Mouse (Mus musculus): ENCODE measurements around the gene Whamm. TPM values are rescaled to one million over a fixed set of nuclear protein-coding genes. Genes with fewer than 3 reads are reported as not detected.

Gene Whamm
- 19.1 and 21.6 TPM in 2 replicates for polyA plus RNA-seq (2012; rRNA removed)

DNA sequence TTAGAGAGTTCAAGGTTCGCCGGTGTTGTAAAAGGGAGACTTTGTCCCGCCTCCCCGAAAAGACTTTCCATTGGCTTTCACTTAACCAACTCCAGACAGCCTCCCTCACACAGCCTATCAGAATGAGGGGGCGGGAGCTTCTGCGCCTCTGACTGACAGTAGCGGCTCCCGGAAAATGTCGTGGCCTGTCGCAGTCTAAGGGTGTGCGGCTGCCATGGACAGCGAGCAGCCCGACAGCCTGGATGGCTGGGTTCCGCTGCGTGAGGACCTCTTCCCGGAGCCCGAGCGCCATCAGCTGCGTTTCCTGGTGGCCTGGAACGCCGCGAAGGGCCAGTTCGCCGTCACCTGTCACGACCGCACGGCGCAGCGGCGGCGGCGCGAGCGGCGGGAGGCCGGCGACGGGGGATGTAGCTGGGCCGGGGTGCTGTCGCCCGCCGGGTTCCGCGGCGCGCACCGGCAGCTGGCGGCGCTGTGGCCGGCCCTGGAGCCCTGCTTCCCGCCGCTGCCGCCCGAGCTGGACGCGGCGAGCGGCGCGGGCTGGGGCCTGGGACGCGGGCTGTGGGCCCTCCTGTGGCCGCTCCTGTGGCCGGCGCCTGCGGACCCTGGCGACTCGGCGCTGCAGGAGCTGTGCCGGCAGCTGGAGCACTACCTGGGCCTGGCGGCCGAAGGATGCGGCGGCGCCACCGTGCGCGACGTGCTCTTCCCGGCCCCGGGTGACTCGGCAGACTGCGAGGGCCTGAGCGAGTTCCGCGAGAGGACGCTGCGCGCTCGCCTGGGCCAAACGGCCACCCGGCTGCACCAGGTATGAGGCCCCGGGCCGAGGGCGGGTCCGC lies at the start of gene Whamm:
Whamm (plus strand) TSS at position 159 of the 833 bp plus-strand sequence.
- peak; percentile 77 for DNase-seq (ENCODE audit: low read depth)

DNA sequence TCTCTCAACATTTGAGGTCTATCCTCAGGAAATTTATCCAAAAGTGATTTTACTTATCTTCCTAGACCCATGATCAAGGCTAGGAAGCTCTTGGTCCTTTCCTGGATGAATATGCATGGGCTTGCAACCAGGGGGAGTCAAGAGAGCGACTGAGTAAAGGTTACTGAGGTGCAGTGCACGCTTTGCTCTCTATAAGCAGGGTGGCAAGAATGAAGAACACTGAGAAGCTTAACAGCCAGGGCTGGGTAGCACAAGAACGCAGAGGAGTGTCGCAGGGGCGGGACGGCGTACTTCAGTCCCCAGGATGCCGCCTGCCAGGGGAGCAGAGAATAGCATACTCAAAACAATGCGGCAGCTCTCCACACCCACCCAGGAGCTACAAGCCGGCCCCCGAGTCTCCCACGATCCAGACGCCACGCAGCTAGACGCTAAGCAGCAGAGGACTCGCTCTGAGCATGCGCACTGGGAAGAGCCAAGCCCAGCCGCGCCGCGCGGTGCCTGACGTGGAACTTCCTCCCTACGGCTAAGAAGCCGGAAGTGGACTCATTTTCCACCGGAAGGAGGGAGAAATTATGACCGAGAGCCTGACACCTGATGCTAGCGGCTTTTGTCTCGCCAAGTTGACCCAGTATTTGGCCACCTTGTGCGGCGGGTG lies 47.9 kb upstream of the Whamm start:
- no peak for DNase-seq (ENCODE audit: low read depth)

DNA sequence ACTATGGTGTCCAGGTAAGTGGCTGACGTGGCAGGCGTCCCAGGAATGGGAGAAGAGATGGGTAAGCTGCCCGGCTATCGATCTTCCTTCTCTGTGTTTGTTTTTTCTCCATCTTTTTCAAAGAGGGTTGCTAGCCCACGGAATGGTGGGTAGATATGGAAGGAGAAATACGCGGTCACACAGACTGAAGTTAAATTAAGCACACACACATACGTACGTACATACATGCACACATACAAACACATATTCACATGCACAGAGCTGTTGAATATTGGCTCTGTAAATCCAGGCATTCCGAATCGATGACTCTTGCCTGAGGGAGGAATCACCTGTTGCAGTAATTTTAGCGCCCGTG lies 47.4 kb upstream of the Whamm start:
- no peak for DNase-seq (ENCODE audit: low read depth)

DNA sequence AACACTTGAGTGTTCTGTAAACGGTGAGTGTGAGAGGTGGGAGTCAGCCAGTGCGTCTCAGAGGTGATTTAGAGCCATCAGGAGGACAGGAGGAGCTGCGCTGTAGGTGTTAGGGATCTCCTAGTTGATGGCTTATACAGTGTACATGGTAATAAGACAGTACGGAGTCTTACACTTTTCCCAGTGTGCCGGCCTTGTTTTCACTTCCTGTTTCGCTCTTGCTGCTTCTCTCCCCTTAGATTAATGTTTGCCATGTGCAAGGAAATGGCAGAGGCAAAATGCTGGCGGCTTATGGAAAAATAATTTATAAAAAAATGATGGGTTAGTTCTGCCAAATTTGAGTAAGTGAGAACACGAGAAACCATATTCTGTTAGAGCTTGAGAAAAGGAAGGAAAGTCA lies 42.1 kb upstream of the Whamm start:
- DNase-seq (ENCODE audit: low read depth), result no peak

DNA sequence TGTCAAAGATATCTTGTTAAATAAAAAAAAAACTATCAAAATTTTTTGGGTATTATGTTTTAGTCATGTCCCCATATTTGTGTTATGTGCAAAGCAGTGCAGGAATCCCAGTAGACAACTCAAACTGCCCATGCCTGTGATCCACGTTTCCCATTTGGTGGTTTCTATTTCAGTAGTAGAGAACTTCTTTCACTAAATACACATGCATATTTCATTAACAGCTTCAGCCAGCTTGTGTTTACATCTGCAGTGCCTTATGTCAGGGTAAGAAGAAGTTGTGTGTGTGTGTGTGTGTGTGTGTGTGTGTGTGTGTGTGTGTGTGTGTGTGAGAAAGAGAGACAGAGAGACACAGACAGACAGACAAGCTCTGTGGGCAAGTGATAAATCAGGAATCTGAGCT lies 39.6 kb upstream of the Whamm start:
- DNase-seq (ENCODE audit: low read depth), result no peak

DNA sequence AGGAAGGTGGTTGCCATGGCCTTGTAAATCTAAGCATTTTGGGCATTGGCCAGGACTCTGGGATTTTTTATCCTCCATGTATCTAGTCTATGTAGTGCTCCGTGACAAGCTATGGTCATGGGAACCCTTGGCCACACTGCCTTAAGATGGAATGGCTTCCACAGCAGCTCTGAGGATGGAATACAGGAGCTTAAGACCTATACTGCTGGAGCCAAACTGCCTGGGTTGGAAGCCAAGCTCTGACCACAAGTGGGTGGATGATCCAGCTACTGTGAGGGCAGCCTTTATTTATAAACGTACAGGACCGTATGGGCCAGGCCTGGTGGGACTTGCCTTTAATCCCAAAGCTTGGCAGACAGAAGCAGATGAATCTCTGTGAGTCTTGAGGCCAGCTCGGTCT lies 34.6 kb upstream of the Whamm start:
- DNase-seq (ENCODE audit: low read depth), result peak; percentile 94

DNA sequence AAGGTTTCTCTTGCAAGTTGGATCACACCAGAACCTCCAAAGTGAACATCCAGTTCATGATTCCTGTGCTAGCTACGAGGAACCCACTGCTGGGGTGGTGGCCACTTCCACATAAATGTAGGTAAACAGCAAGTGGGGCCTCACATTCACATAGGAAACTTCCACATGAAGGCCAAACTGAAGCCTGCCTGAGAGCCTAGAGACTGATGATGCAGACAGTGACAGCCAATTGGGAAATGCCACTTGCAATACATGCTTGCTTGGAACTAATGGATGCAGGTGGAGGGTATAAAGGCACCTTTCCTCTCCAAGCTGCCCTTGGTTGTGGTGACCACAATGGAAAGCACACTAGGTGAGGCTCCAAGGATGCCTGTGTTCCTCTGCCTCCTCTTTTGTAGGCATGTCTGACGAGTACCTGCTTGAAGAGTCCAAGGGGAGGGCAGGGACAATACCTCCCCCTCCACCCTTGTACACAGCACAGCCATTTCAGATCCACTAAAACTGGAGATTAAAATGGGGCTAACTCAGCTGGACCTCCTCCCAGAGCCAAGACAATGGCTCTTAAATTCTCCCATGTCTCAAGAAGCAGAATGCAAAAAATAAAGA lies 32.9 kb upstream of the Whamm start:
- DNase-seq (ENCODE audit: low read depth), result no peak

DNA sequence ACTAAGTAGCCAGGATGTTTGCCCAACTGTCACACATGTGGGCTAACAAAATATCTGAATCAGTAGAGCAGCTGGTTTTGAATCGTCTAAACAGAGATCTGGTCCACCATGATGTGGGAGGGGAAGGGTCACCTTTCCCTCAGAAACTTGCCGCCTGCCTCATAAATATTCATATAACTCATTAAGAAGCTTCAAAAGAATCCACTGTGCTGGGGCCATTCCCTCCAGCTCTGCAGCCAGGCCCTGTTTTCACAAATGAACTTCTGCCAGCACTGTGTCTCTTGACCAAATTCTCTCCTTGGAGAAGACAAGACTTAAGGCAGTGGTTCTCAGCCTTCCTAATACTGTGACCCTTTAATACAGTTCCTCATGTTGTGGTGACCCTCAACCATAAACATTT lies 31.5 kb upstream of the Whamm start:
- DNase-seq (ENCODE audit: low read depth), result no peak

DNA sequence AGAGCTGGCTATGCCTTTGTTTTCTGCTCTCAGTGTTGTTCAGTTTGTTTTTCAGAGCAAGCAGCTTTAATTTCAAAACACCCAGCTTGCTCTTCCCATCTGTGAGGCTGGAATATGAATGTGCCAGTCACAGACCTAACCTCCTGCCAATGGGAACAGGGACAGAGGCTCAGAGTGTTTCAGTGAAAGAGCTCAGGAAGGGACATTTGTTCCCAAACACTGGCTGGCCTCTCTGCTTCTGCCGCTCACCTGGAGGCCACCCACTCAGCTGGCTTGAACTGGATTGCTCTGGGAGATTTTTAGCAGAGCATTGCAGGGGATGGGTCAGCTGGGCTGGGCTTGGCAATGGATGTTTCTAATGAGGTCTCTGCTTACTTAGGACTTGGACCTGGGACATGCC lies 30.1 kb upstream of the Whamm start:
- DNase-seq (ENCODE audit: low read depth), result no peak

DNA sequence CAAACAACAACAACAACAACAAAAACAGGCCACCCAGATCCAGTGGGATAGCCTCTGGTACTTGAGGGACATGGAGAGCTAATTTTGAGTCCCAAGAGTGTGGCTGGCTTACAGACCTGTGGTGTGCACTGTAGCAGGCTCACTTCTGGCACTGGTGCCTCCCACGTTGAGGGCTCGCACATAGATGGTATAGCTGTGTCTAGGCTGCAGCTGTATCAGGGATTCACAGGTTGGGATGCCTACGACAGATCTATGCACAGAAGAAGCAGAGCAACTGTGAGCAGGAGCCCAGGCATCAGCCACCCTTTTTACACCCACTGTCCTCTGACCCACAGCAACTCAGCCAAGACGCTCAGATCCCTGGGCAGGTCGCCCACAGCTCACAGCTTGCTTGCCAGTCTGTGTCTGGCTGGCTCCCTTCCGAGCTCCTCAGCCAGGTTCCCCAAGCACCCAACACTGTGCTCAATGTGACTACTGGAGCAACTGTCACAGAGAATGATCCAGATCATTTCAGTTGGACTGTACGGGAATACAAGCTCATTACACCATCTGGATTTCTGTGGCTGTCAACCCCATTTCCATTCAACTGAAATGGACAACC lies 29.0 kb upstream of the Whamm start:
- no peak for DNase-seq (ENCODE audit: low read depth)

DNA sequence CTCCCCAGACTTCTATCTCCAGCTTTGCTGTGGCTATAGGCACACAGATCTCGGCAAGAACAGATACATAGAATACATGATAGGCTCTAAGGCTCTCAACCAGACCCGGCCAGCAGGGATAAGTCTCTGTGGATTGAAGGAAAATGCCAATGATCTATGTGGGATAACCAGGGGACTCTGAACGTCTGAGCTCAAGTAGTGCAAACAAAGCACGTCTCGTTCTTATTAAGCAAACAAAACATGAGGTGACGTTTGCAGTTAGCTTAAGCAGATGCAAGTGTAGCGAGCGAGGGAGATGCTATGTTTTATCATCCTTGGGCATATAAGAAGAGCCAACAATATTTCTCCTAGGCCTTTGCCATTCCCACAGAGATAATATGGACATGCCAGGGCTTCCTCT lies 28.1 kb upstream of the Whamm start:
- no peak for DNase-seq (ENCODE audit: low read depth)

DNA sequence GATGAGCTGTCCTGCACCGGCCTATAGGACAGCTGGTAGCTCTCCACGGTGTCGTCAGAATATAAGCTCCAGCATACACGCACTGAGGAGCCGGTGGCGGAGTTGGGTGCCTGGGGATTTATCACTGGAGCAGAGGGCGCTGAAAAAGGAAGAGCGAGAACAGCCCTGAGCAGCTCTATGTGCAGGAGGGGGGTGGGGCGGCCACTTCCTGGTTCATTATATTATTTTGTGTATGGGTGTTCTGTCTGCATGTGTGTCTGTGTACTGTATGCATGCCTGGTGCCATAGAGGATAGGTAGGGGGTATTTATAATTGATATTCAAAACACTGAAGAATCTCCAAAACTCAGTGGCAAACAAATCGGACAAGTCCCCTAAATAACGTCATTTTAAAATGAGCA lies 22.2 kb upstream of the Whamm start:
- no peak for DNase-seq (ENCODE audit: low read depth)

DNA sequence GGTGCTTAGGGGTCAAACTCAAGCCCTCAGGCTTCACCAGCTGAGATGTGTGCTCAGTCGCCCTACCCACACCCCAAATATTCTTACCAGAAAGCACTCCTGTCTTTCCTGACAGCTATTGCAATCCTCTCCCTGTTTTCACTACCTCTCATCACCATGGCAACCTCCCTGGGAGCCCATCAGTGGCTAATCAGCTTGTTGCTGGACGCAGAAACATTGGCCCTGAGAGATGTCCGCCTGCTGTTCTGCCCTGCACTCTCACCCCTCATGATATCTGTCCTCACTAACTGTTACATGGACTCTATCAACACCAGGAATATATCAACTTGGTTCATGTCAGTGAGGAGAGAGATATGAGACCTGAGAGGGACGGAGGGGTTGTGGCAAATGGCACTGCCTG lies 17.5 kb upstream of the Whamm start:
- DNase-seq (ENCODE audit: low read depth), result no peak

DNA sequence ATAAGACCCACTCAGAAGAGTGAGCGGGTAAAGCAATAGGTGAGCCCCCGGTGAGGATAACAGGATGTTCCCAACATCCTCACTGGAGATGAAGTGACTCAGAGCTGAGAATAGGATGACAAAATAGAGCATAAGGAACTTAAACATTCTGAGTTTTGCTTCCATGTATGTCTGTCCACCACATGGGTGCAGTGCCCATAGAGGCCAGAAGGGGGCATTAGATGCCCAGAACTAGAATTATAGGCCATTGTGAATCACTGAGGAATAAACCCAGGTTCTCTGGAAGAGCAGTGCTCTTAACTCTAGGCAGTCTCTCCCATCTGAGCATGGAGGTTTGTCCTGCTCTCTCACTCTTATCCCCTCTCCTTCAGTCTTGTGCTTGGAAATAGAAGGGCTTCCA lies 16.7 kb upstream of the Whamm start:
- no peak for DNase-seq (ENCODE audit: low read depth)

DNA sequence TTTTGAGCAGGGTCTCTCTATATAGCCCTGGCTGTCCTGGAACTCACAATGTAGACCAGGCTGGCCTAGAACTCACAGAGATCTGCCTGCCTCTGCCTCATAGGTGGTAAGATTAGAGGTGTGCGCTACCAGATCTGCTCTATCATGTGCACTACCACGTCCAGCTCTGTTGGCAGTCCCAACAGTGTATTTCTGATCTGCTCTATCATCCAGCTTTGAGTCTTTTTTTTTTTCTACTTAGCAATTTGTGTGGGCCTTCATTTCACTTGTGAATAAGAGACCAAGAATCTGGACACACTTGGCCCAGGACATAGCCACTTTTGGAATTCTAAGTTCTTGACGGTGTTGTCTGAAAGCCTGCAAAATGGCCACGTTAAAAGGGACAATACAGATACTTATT lies 14.2 kb upstream of the Whamm start:
- DNase-seq (ENCODE audit: low read depth), result no peak

DNA sequence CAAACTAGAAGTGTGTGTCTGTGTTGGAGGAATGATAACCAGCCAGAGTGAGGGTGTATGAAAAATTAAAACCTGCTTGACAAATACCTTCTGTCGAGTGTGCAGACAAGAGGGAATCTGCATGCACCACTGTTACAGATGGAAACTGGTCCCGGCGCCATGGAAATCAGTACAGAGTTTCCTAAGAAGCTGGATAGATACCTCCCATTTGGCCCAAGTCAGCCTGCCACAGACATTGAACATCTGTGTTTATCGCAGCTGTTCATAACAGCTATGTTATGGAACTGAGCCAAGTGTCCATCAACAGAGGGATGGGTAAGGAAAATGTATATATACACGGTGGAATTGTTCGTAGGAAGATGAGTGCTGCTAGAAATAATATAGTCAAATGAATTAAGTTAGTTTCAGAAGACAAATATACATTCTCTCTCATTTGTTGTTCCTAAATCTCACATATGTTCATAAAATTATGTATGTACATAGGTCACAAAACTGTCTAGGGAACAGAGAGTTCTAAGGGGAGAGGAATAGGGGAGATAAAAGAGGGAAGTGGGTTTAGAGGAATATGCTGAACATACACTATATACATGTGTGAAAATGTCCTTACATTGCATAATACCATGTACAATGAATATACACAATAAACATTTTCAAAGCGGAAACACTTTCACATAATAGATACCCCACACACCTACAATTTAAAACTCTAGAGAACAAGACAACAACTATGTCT lies 13.6 kb upstream of the Whamm start:
- no peak for DNase-seq (ENCODE audit: low read depth)

DNA sequence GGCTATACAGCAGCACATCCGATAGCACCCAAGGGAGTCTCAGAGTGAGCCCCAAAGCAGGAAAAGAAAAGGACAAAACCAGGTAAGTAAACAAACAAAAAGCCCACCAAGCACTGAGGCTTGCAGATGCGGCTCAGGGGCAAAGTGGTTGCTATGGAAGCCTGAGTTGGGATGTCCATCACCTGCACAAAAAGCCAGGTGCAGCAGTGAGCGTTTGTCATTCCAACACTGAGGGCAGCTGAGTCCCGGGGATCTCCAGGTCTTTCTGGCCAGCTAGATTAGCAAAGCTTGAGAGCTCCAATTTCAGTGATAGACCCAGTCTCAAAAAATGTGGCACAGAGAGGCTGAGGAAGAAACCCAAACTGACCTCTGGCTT lies 13.1 kb upstream of the Whamm start:
- no peak for DNase-seq (ENCODE audit: low read depth)

DNA sequence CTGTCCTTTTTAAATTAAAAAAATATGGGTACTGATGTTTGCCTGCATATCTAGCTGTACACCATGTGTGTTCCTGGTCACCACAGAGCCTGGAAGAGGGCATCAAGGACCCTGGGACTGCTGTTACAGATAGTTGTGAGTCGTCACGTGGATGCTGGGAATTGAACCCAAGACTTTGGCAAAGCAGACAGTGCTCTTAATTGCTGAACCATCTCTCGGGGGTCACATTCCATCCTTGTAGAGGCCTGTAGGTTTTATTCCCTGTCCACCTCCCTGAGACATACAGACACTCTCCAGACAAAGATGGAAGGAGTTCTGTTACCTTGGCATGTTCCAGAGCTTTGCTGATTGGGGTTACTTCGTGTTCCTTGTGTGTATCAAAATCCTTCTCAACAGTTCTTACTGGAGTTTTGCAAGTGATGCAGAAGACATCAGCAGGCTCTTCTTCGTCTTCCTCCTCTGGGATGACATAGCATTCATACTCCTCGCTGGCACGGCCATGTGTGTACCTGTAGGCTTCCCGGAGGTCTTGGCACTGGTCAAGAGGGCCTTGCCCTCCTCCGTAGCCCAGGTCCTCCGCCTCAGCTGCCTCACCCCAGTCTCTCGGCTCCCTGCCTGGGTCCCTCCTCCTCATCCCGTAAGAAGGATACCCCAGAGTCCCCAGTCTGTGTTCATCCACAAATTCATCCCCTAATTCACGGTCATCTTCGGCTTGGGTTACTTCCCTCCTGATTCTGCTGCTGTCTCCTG lies 11.7 kb upstream of the Whamm start:
- DNase-seq (ENCODE audit: low read depth), result no peak

DNA sequence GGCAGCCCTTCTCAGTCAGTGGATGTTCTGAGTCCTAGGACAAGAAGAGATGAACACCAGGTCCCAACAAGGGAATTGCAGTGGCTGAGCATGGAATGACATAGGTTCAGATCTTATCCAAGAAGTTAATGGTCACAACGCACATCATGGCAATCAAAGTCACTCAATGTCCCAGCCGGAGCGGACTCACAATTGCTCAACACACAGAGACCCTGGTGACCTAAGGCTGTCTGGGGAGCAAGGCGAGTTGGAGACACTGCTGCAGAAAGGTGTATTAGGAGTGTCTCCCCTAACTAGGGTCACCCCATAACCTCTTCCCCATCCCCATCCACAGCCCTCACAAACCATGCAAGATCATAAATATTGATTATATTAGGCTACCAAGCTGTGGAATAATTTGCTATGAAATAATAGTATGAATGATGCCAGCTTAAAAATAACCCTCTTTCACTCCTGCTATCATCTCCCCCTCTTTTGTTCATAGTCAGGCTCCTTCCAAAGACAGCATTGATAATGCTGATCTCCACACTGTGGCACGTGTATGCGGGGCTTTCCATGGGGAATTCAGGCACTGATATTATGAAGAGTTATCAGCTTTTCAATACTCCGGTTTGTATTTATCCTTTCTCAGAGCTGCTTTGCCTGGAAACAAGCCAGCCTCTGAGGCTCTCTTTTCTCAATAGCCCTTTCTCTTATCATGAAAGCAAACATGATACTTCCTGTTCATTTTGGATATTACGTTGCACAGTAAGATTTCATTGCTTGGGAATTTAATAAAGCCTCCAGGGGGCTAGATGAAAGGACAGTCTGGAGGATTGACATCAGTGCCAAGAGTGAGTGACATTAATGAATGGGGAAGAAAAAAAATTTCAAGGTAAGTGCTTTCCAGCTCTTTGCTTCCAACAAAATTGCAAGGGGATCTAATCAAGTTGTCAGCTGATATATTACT lies 10.7 kb upstream of the Whamm start:
- no peak for DNase-seq (ENCODE audit: low read depth)

DNA sequence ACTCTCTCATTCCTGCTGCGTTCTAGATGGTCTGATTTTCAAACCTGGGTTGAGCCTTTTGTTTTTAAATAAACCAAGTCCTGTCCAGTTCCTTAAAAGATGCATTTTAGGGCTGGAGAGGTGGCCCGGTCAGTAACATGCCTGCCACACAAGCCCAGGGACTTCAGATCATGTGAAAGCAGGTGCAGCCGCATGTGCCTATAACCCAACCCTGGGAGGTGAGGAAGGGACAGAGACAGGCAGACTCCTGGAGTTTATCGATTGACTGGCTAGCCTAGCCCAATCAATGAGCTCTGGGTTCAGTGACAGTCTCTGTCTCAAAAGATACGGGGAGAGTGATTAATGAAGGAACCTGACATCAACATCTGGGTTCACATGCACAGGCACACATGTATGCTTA lies 9.9 kb upstream of the Whamm start:
- no peak for DNase-seq (ENCODE audit: low read depth)

Data from gonadal fat pad, adult 2 months (tissue).